In genomic region chr9:98956591-98957381, GRCm38 (mm10) we compare ENCODE assay signal across 9 mouse cellular contexts. TPM values are rescaled to one million over a fixed set of nuclear protein-coding genes. Genes with fewer than 3 reads are reported as not detected.
A peak's percentile ranks its signal among the peaks of the same experiment; 100 is the strongest.
DNase-seq lines count a peak whose midpoint lies in the region; ATAC-seq lines count a peak whose summit lies in the region.
"Had no signal": no experiment of that assay in that cellular context is flagged by ENCODE, and none has a peak within 500 bp of the region (broad histone marks: within the 10 kb centered on the region; RNA-seq: fewer than 3 reads in every experiment).

No protein-coding gene starts in this region.

- no peak overlapping the region for H3K9ac ChIP-seq in kidney, embryonic 15.5 days
- peak overlapping the region; percentile 44 for H3K9ac ChIP-seq in neural tube, embryonic 12.5 days

- peak overlapping the region; percentile 46 for H3K4me3 ChIP-seq in kidney, embryonic 15.5 days (replicated peaks)
- H3K4me3 ChIP-seq in heart, embryonic 10.5 days: peak overlapping the region; percentile 63
- peak overlapping the region; percentile 34 for H3K4me3 ChIP-seq in neural tube, embryonic 12.5 days

- peak; percentile 43 for ATAC-seq in kidney, embryonic 15.5 days (replicated peaks; ENCODE audit: low FRiP score)
- ATAC-seq in neural tube, embryonic 12.5 days (ENCODE audit: low FRiP score, low read depth): peak; percentile 28; the same call in 1 of the 2 replicates
- no peak for ATAC-seq in inflammation-experienced regulatory T-cells, adult 6 months
- ATAC-seq in monocyte, adult 5-6 weeks (replicated peaks; ENCODE audit: insufficient number of reproducible peaks, low FRiP score, low TSS enrichment, poor library complexity, severe bottlenecking): no peak

- DNase-seq in kidney, postnatal 25 days: no peak
- DNase-seq in adrenal gland, postnatal 36 days: peak; percentile 36 to 51
- DNase-seq in heart, embryonic 10.5 days (ENCODE audit: low spot score): no peak
- peak; percentile 25 for DNase-seq in kidney, postnatal 14 days

- under 1% methylated on average over 78 of the region's 80 CpGs for WGBS in kidney, embryonic 15.5 days
- WGBS in heart, embryonic 10.5 days: under 1% methylated on average over 80 of the region's 80 CpGs
- under 1% methylated on average over 79 of the region's 80 CpGs for WGBS in neural tube, embryonic 12.5 days

- peaks cover 100% of the 10 kb centered on the region for H3K27me3 ChIP-seq in kidney, embryonic 15.5 days
- H3K27me3 ChIP-seq in heart, embryonic 10.5 days (ENCODE audit: insufficient read depth, poor library complexity, severe bottlenecking): peaks cover 96% of the 10 kb centered on the region
- H3K27me3 ChIP-seq in neural tube, embryonic 12.5 days (replicated peaks): peaks cover 90% of the 10 kb centered on the region

- peaks cover 38% of the 10 kb centered on the region for H3K4me1 ChIP-seq in kidney, embryonic 15.5 days
- H3K4me1 ChIP-seq in heart, embryonic 10.5 days: peaks cover 35% of the 10 kb centered on the region
- peaks cover 35% of the 10 kb centered on the region for H3K4me1 ChIP-seq in neural tube, embryonic 12.5 days

- peak overlapping the region; percentile 82 for H3K4me2 ChIP-seq in kidney, embryonic 15.5 days
- peak overlapping the region; percentile 68 for H3K4me2 ChIP-seq in neural tube, embryonic 12.5 days (replicated peaks)

- no peaks in the 10 kb centered on the region for H3K36me3 ChIP-seq in kidney, embryonic 15.5 days
- H3K36me3 ChIP-seq in heart, embryonic 10.5 days: no peaks in the 10 kb centered on the region
- H3K36me3 ChIP-seq in neural tube, embryonic 12.5 days: no peaks in the 10 kb centered on the region

- H3K9me3 ChIP-seq in kidney, embryonic 15.5 days (replicated peaks): no peaks in the 10 kb centered on the region
- H3K9me3 ChIP-seq in heart, embryonic 10.5 days: no peaks in the 10 kb centered on the region
- H3K9me3 ChIP-seq in neural tube, embryonic 12.5 days: no peaks in the 10 kb centered on the region

- H3K27ac ChIP-seq in kidney, embryonic 15.5 days: no peak overlapping the region
- 0 out of 2 replicates have a peak overlapping the region, but pooled peaks have one; percentile 26 for H3K27ac ChIP-seq in heart, embryonic 10.5 days
- no peak overlapping the region for H3K27ac ChIP-seq in neural tube, embryonic 12.5 days
- H3K27ac ChIP-seq: macrophage had no signal

RNA-seq across cellular contexts. Expression of gene Foxl2, which starts 1.7 kb away (rescaled TPM):
- not detected in 2 replicates for polyA plus RNA-seq in kidney, embryonic 15.5 days (2015; fragmentation: Nextera tagmentation; extraction: Ambion mirVana)
- total RNA-seq in adrenal gland, postnatal 36 days (2021): not detected
- 0.10 TPM in 1 of 2 replicates, not detected in the other for polyA plus RNA-seq in heart, embryonic 10.5 days (2016; fragmentation: Nextera tagmentation; extraction: Ambion mirVana)
- 0.73 and 1.2 TPM in 2 replicates for polyA plus RNA-seq in neural tube, embryonic 12.5 days (2016; fragmentation: Nextera tagmentation; extraction: Ambion mirVana)
- not detected for polyA plus RNA-seq in inflammation-experienced regulatory T-cells, adult 6 months (2017; shearing (Covaris generic))
- not detected in 3 replicates for total RNA-seq in monocyte, adult 5-6 weeks (2017)
- polyA plus RNA-seq: macrophage had no signal

RNA-seq across cellular contexts. Expression of gene Faim, which starts 29.4 kb away (rescaled TPM):
- polyA plus RNA-seq in kidney, embryonic 15.5 days (2015; fragmentation: Nextera tagmentation; extraction: Ambion mirVana): 45.1 and 50.3 TPM in 2 replicates
- total RNA-seq in adrenal gland, postnatal 36 days (2021): 10 to 100 TPM; 18.3 to 24.9 TPM
- polyA plus RNA-seq in heart, embryonic 10.5 days (2016; fragmentation: Nextera tagmentation; extraction: Ambion mirVana): 39.0 and 47.5 TPM in 2 replicates
- polyA plus RNA-seq in neural tube, embryonic 12.5 days (2016; fragmentation: Nextera tagmentation; extraction: Ambion mirVana): 81.7 and 93.4 TPM in 2 replicates
- 10 to 100 TPM; 51.4 to 76.6 (median 60.3) TPM for polyA plus RNA-seq in inflammation-experienced regulatory T-cells, adult 6 months (2017; shearing (Covaris generic))
- 131 to 158 TPM (median 133 TPM) in 3 replicates for total RNA-seq in monocyte, adult 5-6 weeks (2017)

RNA-seq across cellular contexts. Expression of gene 7420426K07Rik, which starts 53.9 kb away (rescaled TPM):
- not detected in 2 replicates for polyA plus RNA-seq in kidney, embryonic 15.5 days (2015; fragmentation: Nextera tagmentation; extraction: Ambion mirVana)
- total RNA-seq in adrenal gland, postnatal 36 days (2021): not detected
- not detected in 2 replicates for polyA plus RNA-seq in heart, embryonic 10.5 days (2016; fragmentation: Nextera tagmentation; extraction: Ambion mirVana)
- polyA plus RNA-seq in neural tube, embryonic 12.5 days (2016; fragmentation: Nextera tagmentation; extraction: Ambion mirVana): not detected in 2 replicates
- polyA plus RNA-seq in inflammation-experienced regulatory T-cells, adult 6 months (2017; shearing (Covaris generic)): not detected
- total RNA-seq in monocyte, adult 5-6 weeks (2017): not detected in 3 replicates
- polyA plus RNA-seq: macrophage had no signal

Comparison
In these comparisons a context has a peak if more than half of its experiments do, and no peak if none do; other contexts are left out.
1. DNase-seq: peak in adrenal gland, postnatal 36 days (2 of 2) and kidney, postnatal 14 days (single experiment); none in kidney, postnatal 25 days (0 of 2) and heart, embryonic 10.5 days (single experiment).
2. ATAC-seq: peak in kidney, embryonic 15.5 days (single experiment) and neural tube, embryonic 12.5 days (single experiment); none in inflammation-experienced regulatory T-cells, adult 6 months (single experiment) and monocyte, adult 5-6 weeks (single experiment).
3. Peak in every context shown above with its lines, with median percentiles within 50 percentile points of each other: H3K4me3 ChIP-seq.